Mouse (Mus musculus): ENCODE data around the gene Dpep1. TPM values are rescaled to one million over a fixed set of nuclear protein-coding genes. Genes with fewer than 3 reads are reported as not detected.

The Dpep1 gene
- polyA plus RNA-seq, 1 experiment from 2014 or later = 0.40 TPM

GRCm38 (mm10) chr8:123250940-123251339 lies 64.9 kb downstream of the Dpep1 start:
- Histone ChIP-seq H3K9ac (ENCODE audit: low read depth, low read length) (no peak overlapping the region), H3K27ac (ENCODE audit: low read length) (no peak overlapping the region), H3K36me3 (ENCODE audit: control insufficient read depth, insufficient read depth, low read length) (peaks cover 40% of the 10 kb centered on the region), H3K4me3 (ENCODE audit: low read depth, low read length) (no peak overlapping the region), H3K9me3 (replicated peaks; ENCODE audit: control insufficient read depth, low read length, poor library complexity, severe bottlenecking) (no peaks in the 10 kb centered on the region), H3K4me1 (ENCODE audit: control insufficient read depth, insufficient read depth, low read length) (peaks cover 18% of the 10 kb centered on the region), H3K27me3 (ENCODE audit: control insufficient read depth, insufficient read depth, low read depth, low read length) (no peaks in the 10 kb centered on the region), H3K4me2 (ENCODE audit: low read length) (no peak overlapping the region)
- WGBS = 97% methylated on average over 5 of the region's 5 CpGs
- ATAC-seq = no peak

Other genes starting within 250 kb of the Dpep1 start
- 23.2 and 25.8 TPM in 2 replicates for gene Ankrd11, start 144.0 kb upstream of the Dpep1 start, polyA plus RNA-seq (2015; fragmentation: Nextera tagmentation; extraction: Ambion mirVana)
- gene Spg7, start 123.3 kb upstream of the Dpep1 start, polyA plus RNA-seq (2015; fragmentation: Nextera tagmentation; extraction: Ambion mirVana) = 47.4 and 48.2 TPM in 2 replicates
- gene Rpl13, start 83.9 kb upstream of the Dpep1 start, polyA plus RNA-seq (2015; fragmentation: Nextera tagmentation; extraction: Ambion mirVana) = 639 and 669 TPM in 2 replicates
- 10.1 and 17.1 TPM in 2 replicates for gene Cpne7, start 68.9 kb upstream of the Dpep1 start, polyA plus RNA-seq (2015; fragmentation: Nextera tagmentation; extraction: Ambion mirVana)
- 0.40 and 0.42 TPM in 2 replicates for gene Sult5a1, start 27.9 kb upstream of the Dpep1 start, polyA plus RNA-seq (2015; fragmentation: Nextera tagmentation; extraction: Ambion mirVana)
- gene Chmp1a, start 26.5 kb downstream of the Dpep1 start, polyA plus RNA-seq (2015; fragmentation: Nextera tagmentation; extraction: Ambion mirVana) = 231 and 232 TPM in 2 replicates
- 7.0 and 8.5 TPM in 2 replicates for gene Spata33, start 26.6 kb downstream of the Dpep1 start, polyA plus RNA-seq (2015; fragmentation: Nextera tagmentation; extraction: Ambion mirVana)
- 53.8 and 54.4 TPM in 2 replicates for gene Cdk10, start 38.6 kb downstream of the Dpep1 start, polyA plus RNA-seq (2015; fragmentation: Nextera tagmentation; extraction: Ambion mirVana)
- 8.2 and 12.1 TPM in 2 replicates for gene Spata2l, start 50.0 kb downstream of the Dpep1 start, polyA plus RNA-seq (2015; fragmentation: Nextera tagmentation; extraction: Ambion mirVana)
- 24.3 and 24.4 TPM in 2 replicates for gene Zfp276, start 68.0 kb downstream of the Dpep1 start, polyA plus RNA-seq (2015; fragmentation: Nextera tagmentation; extraction: Ambion mirVana)
- gene Vps9d1, start 68.1 kb downstream of the Dpep1 start, polyA plus RNA-seq (2015; fragmentation: Nextera tagmentation; extraction: Ambion mirVana) = 63.8 and 69.0 TPM in 2 replicates
- 5.0 and 5.4 TPM in 2 replicates for gene Fanca, start 132.3 kb downstream of the Dpep1 start, polyA plus RNA-seq (2015; fragmentation: Nextera tagmentation; extraction: Ambion mirVana)
- 39.1 and 42.3 TPM in 2 replicates for gene Spire2, start 146.5 kb downstream of the Dpep1 start, polyA plus RNA-seq (2015; fragmentation: Nextera tagmentation; extraction: Ambion mirVana)
- 338 and 394 TPM in 2 replicates for gene Tcf25, start 187.5 kb downstream of the Dpep1 start, polyA plus RNA-seq (2015; fragmentation: Nextera tagmentation; extraction: Ambion mirVana)
- gene Mc1r, start 220.9 kb downstream of the Dpep1 start, polyA plus RNA-seq (2015; fragmentation: Nextera tagmentation; extraction: Ambion mirVana) = 0.08 and 0.11 TPM in 2 replicates
- 2,090 and 2,148 TPM in 2 replicates for gene Tubb3, start 225.2 kb downstream of the Dpep1 start, polyA plus RNA-seq (2015; fragmentation: Nextera tagmentation; extraction: Ambion mirVana)
- gene Def8, start 237.3 kb downstream of the Dpep1 start, polyA plus RNA-seq (2015; fragmentation: Nextera tagmentation; extraction: Ambion mirVana) = 45.4 and 49.5 TPM in 2 replicates

All from midbrain, embryonic 16.5 days (tissue).